Mouse (Mus musculus) liver, adult 2 months (tissue): Measurements from ENCODE around the gene Nbea.

Experiments used
- CTCF ChIP-seq: fragments of 200-500 bp; IDR thresholded peaks from 2 replicates; pipeline ENCODE4 v1.5.1; 2011; ENCODE audit warnings: low read depth, low read length, control low read depth
- POLR2A ChIP-seq: fragments of 200-500 bp; IDR thresholded peaks from 2 replicates; pipeline ENCODE4 v1.6.1; 2011; ENCODE audit warnings: low read length, control low read depth; ENCODE audit not compliant: insufficient read depth; ENCODE audit errors: extremely low read depth

DNA sequence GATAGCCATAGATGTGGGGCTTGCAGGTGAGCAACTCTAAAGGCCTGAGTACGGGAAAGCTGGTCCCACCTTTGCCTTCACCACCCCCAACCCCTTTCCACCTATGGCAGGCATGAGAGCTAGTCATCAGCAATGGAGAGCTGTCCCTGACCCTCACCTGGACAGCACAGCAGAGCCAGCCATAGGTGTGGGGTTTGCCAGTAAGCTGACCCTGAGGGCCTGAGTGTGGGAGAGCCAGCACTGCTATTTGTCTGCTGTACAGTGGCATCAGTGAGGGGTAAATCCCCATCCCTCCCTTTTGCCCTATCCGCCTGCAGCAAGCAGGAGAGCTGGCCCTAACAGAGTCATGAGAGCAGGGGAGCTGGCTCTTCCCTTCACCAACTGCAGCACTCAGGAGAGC is 25.6 kb downstream of the Nbea start:
- TF ChIP-seq POLR2A = no peak
- no peak for TF ChIP-seq CTCF
